Mouse (Mus musculus): ENCODE data around the gene Zfp607b.

Gene Zfp607b

GRCm38 (mm10) chr7:27688815-27689612 is at the start of gene Zfp607b:
TSS of gene Zfp607b (plus strand) at chr7:27689340.
- peak; percentile 92 for DNase-seq

GRCm38 (mm10) chr7:27644471-27644870 is 44.7 kb upstream of the Zfp607b start:
- no peak for DNase-seq

GRCm38 (mm10) chr7:27646516-27646915 is 42.6 kb upstream of the Zfp607b start:
- DNase-seq = no peak

- DNase-seq = no peak
Observed at GRCm38 (mm10) chr7:27647281-27648002, 41.7 kb upstream of the Zfp607b start.

GRCm38 (mm10) chr7:27649723-27650122 is 39.4 kb upstream of the Zfp607b start:
- DNase-seq = no peak

GRCm38 (mm10) chr7:27650949-27651348 is 38.2 kb upstream of the Zfp607b start:
- peak; percentile 87 for DNase-seq

- peak; percentile 75 for DNase-seq
Observed at GRCm38 (mm10) chr7:27653681-27654437, 35.3 kb upstream of the Zfp607b start, which contains the start of gene Ttc9b. TSS of gene Ttc9b (plus strand) at chr7:27653915.

- DNase-seq = peak; percentile 45
Observed at GRCm38 (mm10) chr7:27654607-27655276, 34.4 kb upstream of the Zfp607b start.

- DNase-seq = no peak
Observed at GRCm38 (mm10) chr7:27655545-27655944, 33.6 kb upstream of the Zfp607b start.

- no peak for DNase-seq
Observed at GRCm38 (mm10) chr7:27656600-27656999, 32.5 kb upstream of the Zfp607b start.

- no peak for DNase-seq
Observed at GRCm38 (mm10) chr7:27657824-27658395, 31.2 kb upstream of the Zfp607b start.

- DNase-seq = no peak
Observed at GRCm38 (mm10) chr7:27658712-27659663, 30.2 kb upstream of the Zfp607b start.

- no peak for DNase-seq
Observed at GRCm38 (mm10) chr7:27662038-27662437, 27.1 kb upstream of the Zfp607b start.

GRCm38 (mm10) chr7:27673064-27673574 is 16.0 kb upstream of the Zfp607b start:
- DNase-seq = no peak

GRCm38 (mm10) chr7:27673575-27674131 is 15.5 kb upstream of the Zfp607b start:
- DNase-seq = peak; percentile 65

- no peak for DNase-seq
Observed at GRCm38 (mm10) chr7:27674195-27674521, 15.0 kb upstream of the Zfp607b start.

GRCm38 (mm10) chr7:27674522-27675221 is 14.5 kb upstream of the Zfp607b start, which contains the start of gene Map3k10:
TSS of gene Map3k10 (minus strand) at chr7:27674598.
- DNase-seq = peak; percentile 96

- no peak for DNase-seq
Observed at GRCm38 (mm10) chr7:27675222-27675612, 13.9 kb upstream of the Zfp607b start.

- DNase-seq = no peak
Observed at GRCm38 (mm10) chr7:27683218-27683617, 5.9 kb upstream of the Zfp607b start.

- no peak for DNase-seq
Observed at GRCm38 (mm10) chr7:27685220-27685619, 3.9 kb upstream of the Zfp607b start.
